In the genomic region with DNA sequence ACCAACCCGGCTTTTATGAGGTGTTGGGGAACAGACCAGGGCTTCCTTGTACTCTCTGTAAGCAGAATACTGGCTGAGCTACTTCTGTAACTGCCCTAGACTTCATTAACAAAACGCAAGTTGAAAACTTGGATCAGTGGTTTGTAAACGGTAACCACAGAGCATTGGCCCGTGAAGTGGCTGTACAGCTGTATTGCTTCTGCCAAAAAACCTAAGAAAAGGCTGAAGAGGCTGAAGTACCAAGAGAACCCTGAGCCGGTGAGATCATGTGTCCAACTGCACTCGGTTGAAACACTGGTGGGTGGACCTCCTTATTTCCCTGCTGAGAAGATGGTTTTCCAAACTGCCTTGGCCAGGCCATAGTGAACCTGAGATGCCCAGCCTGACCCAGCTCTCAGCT, we compare ENCODE assay signal across 19 mouse cellular contexts. TPM values are rescaled to one million over a fixed set of nuclear protein-coding genes. Genes with fewer than 3 reads are reported as not detected.
DNase-seq lines count a peak whose midpoint lies in the region; ATAC-seq lines count a peak whose summit lies in the region.
"Had no signal": no experiment of that assay in that cellular context is flagged by ENCODE, and none has a peak within 500 bp of the region (broad histone marks: within the 10 kb centered on the region; RNA-seq: fewer than 3 reads in every experiment).

No protein-coding gene starts in this region.

- peaks cover 32% of the 10 kb centered on the region for H3K4me1 ChIP-seq in heart, embryonic 15.5 days (replicated peaks)

- no peak overlapping the region for H3K9ac ChIP-seq in heart, embryonic 15.5 days
- H3K9ac ChIP-seq: hindbrain, embryonic 14.5 days; liver, embryonic 14.5 days; neural tube, embryonic 13.5 days had no signal

- no peak overlapping the region for H3K4me2 ChIP-seq in heart, embryonic 15.5 days
- H3K4me2 ChIP-seq: heart, embryonic 11.5 days; hindbrain, embryonic 14.5 days; neural tube, embryonic 13.5 days had no signal

- ATAC-seq in heart, embryonic 15.5 days (replicated peaks; ENCODE audit: insufficient number of reproducible peaks, insufficient read depth, low FRiP score, low read depth) = no peak
- no peak for ATAC-seq in erythroblast, adult 5-6 weeks (replicated peaks; ENCODE audit: low FRiP score, poor library complexity, severe bottlenecking)
- ATAC-seq: intestine, postnatal 0 days had no signal

- no peak overlapping the region for H3K4me3 ChIP-seq in heart, embryonic 15.5 days
- H3K4me3 ChIP-seq: megakaryocyte, embryonic 14.5 days; neural tube, embryonic 13.5 days had no signal

- DNase-seq in heart, postnatal 10 days = no peak
- DNase-seq in lung, postnatal 10 days = peak; percentile 22
- no peak for DNase-seq in lung, postnatal 14 days
- peak; percentile 49 for DNase-seq in kidney, postnatal 10 days
- DNase-seq in layer of hippocampus, adult 11-12 months (ENCODE audit: low spot score) = no peak
- no peak for DNase-seq in layer of hippocampus, postnatal 14 days (ENCODE audit: low spot score in 2 of 2)
- DNase-seq: adrenal gland, adult 8-10 months; cerebellum, adult 11-12 months; gastrocnemius, postnatal 25 days; left cerebral cortex, postnatal 4 days; thymus, adult 18-20 months had no signal

- intact Hi-C loops in heart, postnatal 10 days (cut with DNase I) = no loop called here

- no peaks in the 10 kb centered on the region for H3K9me3 ChIP-seq in heart, embryonic 15.5 days (replicated peaks)
- H3K9me3 ChIP-seq: megakaryocyte, embryonic 14.5 days; neural tube, embryonic 13.5 days had no signal

- H3K36me3 ChIP-seq in heart, embryonic 15.5 days = no peaks in the 10 kb centered on the region
- H3K36me3 ChIP-seq: neural tube, embryonic 13.5 days had no signal

- 77% methylated on average over 6 of the region's 6 CpGs for WGBS in heart, embryonic 15.5 days

- no peaks in the 10 kb centered on the region for H3K27me3 ChIP-seq in heart, embryonic 15.5 days
- H3K27me3 ChIP-seq: megakaryocyte, embryonic 14.5 days; neural tube, embryonic 13.5 days had no signal

- peak overlapping the region; percentile 63 for H3K27ac ChIP-seq in heart, embryonic 15.5 days
- H3K27ac ChIP-seq: hindbrain, embryonic 14.5 days; liver, embryonic 14.5 days; neural tube, embryonic 13.5 days had no signal

RNA-seq across cellular contexts. Expression of a gene that starts 15.7 kb away (rescaled TPM):
- polyA plus RNA-seq in heart, embryonic 15.5 days (2015; fragmentation: Nextera tagmentation; extraction: Ambion mirVana) = 1.7 and 2.0 TPM in 2 replicates
- 10 to 100 TPM in 1 of 2 experiments, 1 to 10 TPM in 1; 9.5 to 12.2 TPM for total RNA-seq in heart, postnatal 10 days (2021)
- total RNA-seq in erythroblast, adult 5-6 weeks (2015; ENCODE audit: low replicate concordance) = not detected in 2 replicates
- not detected in 2 replicates for total RNA-seq in erythroblast, adult 5-6 weeks (2017; ENCODE audit: low replicate concordance)
- 1 to 10 TPM; 8.5 to 9.4 TPM for total RNA-seq in layer of hippocampus, postnatal 14 days (2021)

RNA-seq across cellular contexts. Expression of a gene that starts 42.5 kb away (rescaled TPM):
- 102 and 119 TPM in 2 replicates for polyA plus RNA-seq in heart, embryonic 15.5 days (2015; fragmentation: Nextera tagmentation; extraction: Ambion mirVana)
- total RNA-seq in heart, postnatal 10 days (2021) = 100 to 1,000 TPM; 125 to 133 TPM
- total RNA-seq in erythroblast, adult 5-6 weeks (2015; ENCODE audit: low replicate concordance) = 121 and 149 TPM in 2 replicates
- 118 and 183 TPM in 2 replicates for total RNA-seq in erythroblast, adult 5-6 weeks (2017; ENCODE audit: low replicate concordance)
- total RNA-seq in layer of hippocampus, postnatal 14 days (2021) = 100 to 1,000 TPM; 147 to 150 TPM

RNA-seq across cellular contexts. Expression of a gene that starts 42.7 kb away (rescaled TPM):
- polyA plus RNA-seq in heart, embryonic 15.5 days (2015; fragmentation: Nextera tagmentation; extraction: Ambion mirVana) = 108 and 109 TPM in 2 replicates
- 100 to 1,000 TPM; 448 to 485 TPM for total RNA-seq in heart, postnatal 10 days (2021)
- total RNA-seq in erythroblast, adult 5-6 weeks (2015; ENCODE audit: low replicate concordance) = 42.0 and 69.4 TPM in 2 replicates
- 51.8 and 55.1 TPM in 2 replicates for total RNA-seq in erythroblast, adult 5-6 weeks (2017; ENCODE audit: low replicate concordance)
- total RNA-seq in layer of hippocampus, postnatal 14 days (2021) = 10 to 100 TPM; 41.0 to 41.1 TPM

Comparison
In these comparisons a context has a peak if more than half of its experiments do, and no peak if none do; other contexts are left out.
1. DNase-seq: peak in lung, postnatal 10 days (single experiment) and kidney, postnatal 10 days (single experiment); none in heart, postnatal 10 days (0 of 2), lung, postnatal 14 days (single experiment), layer of hippocampus, adult 11-12 months (single experiment) and layer of hippocampus, postnatal 14 days (0 of 2).
2. RNA of a gene that starts 15.7 kb away (total RNA-seq): 9.5 to 12.2 TPM in heart, postnatal 10 days and 8.5 to 9.4 TPM in layer of hippocampus, postnatal 14 days; not detected in erythroblast, adult 5-6 weeks; every median in the first group is over 4 times any median in the second.
3. RNA of a gene that starts 42.7 kb away (total RNA-seq): 448 to 485 TPM in heart, postnatal 10 days; 42.0 to 69.4 TPM in erythroblast, adult 5-6 weeks and 41.0 to 41.1 TPM in layer of hippocampus, postnatal 14 days; every median in the first group is over 4 times any median in the second.